ENCODE assay signal across 18 mouse cellular contexts in genomic region chr8:8821119-8821518, GRCm38 (mm10).
DNase-seq lines count a peak whose midpoint lies in the region; ATAC-seq and TF ChIP-seq lines count a peak whose summit lies in the region.
"Had no signal": no experiment of that assay in that cellular context is flagged by ENCODE, and none has a peak within 500 bp of the region (broad histone marks: within the 10 kb centered on the region; RNA-seq: fewer than 3 reads in every experiment).

No protein-coding gene starts in this region.

- H3K36me3 ChIP-seq in heart, embryonic 12.5 days = no peaks in the 10 kb centered on the region
- H3K36me3 ChIP-seq in kidney, postnatal 0 days (ENCODE audit: insufficient read depth, low read length) = no peaks in the 10 kb centered on the region
- no peaks in the 10 kb centered on the region for H3K36me3 ChIP-seq in kidney, adult 2 months (ENCODE audit: control insufficient read depth, insufficient read depth, low read length)
- H3K36me3 ChIP-seq: limb, embryonic 15.5 days; midbrain, embryonic 12.5 days; neural tube, embryonic 12.5 days had no signal

- no peak for ATAC-seq in heart, embryonic 12.5 days (ENCODE audit: insufficient number of reproducible peaks, low FRiP score)
- no peak for ATAC-seq in kidney, postnatal 0 days (replicated peaks; ENCODE audit: low FRiP score, low read depth)

- H3K4me3 ChIP-seq in heart, embryonic 12.5 days = no peak overlapping the region
- H3K4me3 ChIP-seq in kidney, postnatal 0 days (replicated peaks; ENCODE audit: low read depth, low read length) = no peak overlapping the region
- no peak overlapping the region for H3K4me3 ChIP-seq in kidney, adult 2 months (ENCODE audit: insufficient read depth, low read depth, low read length)
- H3K4me3 ChIP-seq: forebrain, embryonic 13.5 days; limb, embryonic 15.5 days; midbrain, embryonic 12.5 days; neural tube, embryonic 12.5 days had no signal

- H3K9ac ChIP-seq in heart, embryonic 12.5 days = no peak overlapping the region
- no peak overlapping the region for H3K9ac ChIP-seq in kidney, postnatal 0 days (ENCODE audit: low read depth, low read length)
- H3K9ac ChIP-seq: forebrain, embryonic 13.5 days; limb, embryonic 15.5 days; liver, embryonic 14.5 days; midbrain, embryonic 12.5 days; neural tube, embryonic 12.5 days had no signal

- 39% methylated on average over 6 of the region's 6 CpGs for WGBS in heart, embryonic 12.5 days
- 53% methylated on average over 6 of the region's 6 CpGs for WGBS in kidney, postnatal 0 days
- 68% methylated on average over 6 of the region's 6 CpGs for WGBS in kidney, adult 2 months

- no peak overlapping the region for H3K4me2 ChIP-seq in heart, embryonic 12.5 days
- H3K4me2 ChIP-seq in kidney, postnatal 0 days (ENCODE audit: low read length) = no peak overlapping the region
- H3K4me2 ChIP-seq: forebrain, embryonic 13.5 days; limb, embryonic 15.5 days; midbrain, embryonic 12.5 days; neural tube, embryonic 12.5 days had no signal

- no peaks in the 10 kb centered on the region for H3K27me3 ChIP-seq in heart, embryonic 12.5 days (replicated peaks)
- no peaks in the 10 kb centered on the region for H3K27me3 ChIP-seq in kidney, postnatal 0 days (ENCODE audit: insufficient read depth, low read length)
- H3K27me3 ChIP-seq in kidney, adult 2 months (replicated peaks; ENCODE audit: control insufficient read depth, insufficient read depth, low read length) = no peaks in the 10 kb centered on the region
- H3K27me3 ChIP-seq: forebrain, embryonic 13.5 days; limb, embryonic 15.5 days; midbrain, embryonic 12.5 days; neural tube, embryonic 12.5 days had no signal

- H3K9me3 ChIP-seq in heart, embryonic 12.5 days (replicated peaks) = peaks cover 3% of the 10 kb centered on the region; the same call in 1 of the 2 replicates
- H3K9me3 ChIP-seq in kidney, postnatal 0 days (replicated peaks; ENCODE audit: low read length) = no peaks in the 10 kb centered on the region
- H3K9me3 ChIP-seq: forebrain, embryonic 13.5 days; limb, embryonic 15.5 days; midbrain, embryonic 12.5 days; neural tube, embryonic 12.5 days had no signal

- no peak for DNase-seq in heart, postnatal 36 days
- DNase-seq in kidney, postnatal 0 days (ENCODE audit: low spot score) = peak; percentile 52
- DNase-seq in kidney, adult 2 months = no peak
- peak; percentile 66 for DNase-seq in lung, postnatal 10 days
- no peak for DNase-seq in lung, postnatal 25 days (ENCODE audit: low spot score)
- peak; percentile 42 for DNase-seq in lung, postnatal 14 days
- DNase-seq: adrenal gland, adult 2 months; cerebellum, adult 11-12 months; cerebellum, postnatal 10 days; kidney, adult 11 months; layer of hippocampus, adult 9-11 months; thymus, postnatal 25 days had no signal

- peak overlapping the region; percentile 54; the same call in 1 of the 2 replicates for H3K27ac ChIP-seq in heart, embryonic 12.5 days (ENCODE audit: poor library complexity, severe bottlenecking)
- no peak overlapping the region for H3K27ac ChIP-seq in kidney, postnatal 0 days
- H3K27ac ChIP-seq in kidney, adult 2 months (ENCODE audit: insufficient read depth, low read depth, low read length) = no peak overlapping the region
- H3K27ac ChIP-seq: forebrain, embryonic 13.5 days; limb, embryonic 15.5 days; liver, embryonic 14.5 days; midbrain, embryonic 12.5 days; neural tube, embryonic 12.5 days had no signal

- peaks cover 17% of the 10 kb centered on the region for H3K4me1 ChIP-seq in heart, embryonic 12.5 days (replicated peaks)
- no peaks in the 10 kb centered on the region for H3K4me1 ChIP-seq in kidney, postnatal 0 days (replicated peaks; ENCODE audit: insufficient read depth, low read length)
- H3K4me1 ChIP-seq in kidney, adult 2 months (ENCODE audit: control insufficient read depth, insufficient read depth, low read length) = no peaks in the 10 kb centered on the region

- intact Hi-C loops in heart, postnatal 36 days (cut with DNase I) = no loop called here

- TF ChIP-seq CTCF in kidney, postnatal 0 days (IDR thresholded peaks at IDR 0.05; ENCODE audit: low read depth) = no peak
- no peak for TF ChIP-seq CTCF in kidney, adult 2 months (conservative IDR thresholded peaks at IDR 0.05; ENCODE audit: insufficient read depth, insufficient read length, low read depth, low read length)

- no peak for TF ChIP-seq POLR2A in kidney, adult 2 months (IDR thresholded peaks at IDR 0.05; ENCODE audit: low read depth, low read length)

Comparison
In these comparisons a context has a peak if more than half of its experiments do, and no peak if none do; other contexts are left out.
1. DNase-seq: peak in kidney, postnatal 0 days (single experiment), lung, postnatal 10 days (single experiment) and lung, postnatal 14 days (single experiment); none in heart, postnatal 36 days (0 of 2), kidney, adult 2 months (single experiment) and lung, postnatal 25 days (single experiment).